Mouse (Mus musculus) right cerebral cortex, postnatal 36 days (tissue): Measurements from ENCODE around the gene Smarca4.

Source experiments
- DNase-seq, 2 experiments: peaks; one replicate each; pipeline ENCODE4 v3.0.0; 2022; ENCODE audit warnings: low spot score in 2 of 2, mixed read lengths in 1 of 2

The Smarca4 gene

DNA sequence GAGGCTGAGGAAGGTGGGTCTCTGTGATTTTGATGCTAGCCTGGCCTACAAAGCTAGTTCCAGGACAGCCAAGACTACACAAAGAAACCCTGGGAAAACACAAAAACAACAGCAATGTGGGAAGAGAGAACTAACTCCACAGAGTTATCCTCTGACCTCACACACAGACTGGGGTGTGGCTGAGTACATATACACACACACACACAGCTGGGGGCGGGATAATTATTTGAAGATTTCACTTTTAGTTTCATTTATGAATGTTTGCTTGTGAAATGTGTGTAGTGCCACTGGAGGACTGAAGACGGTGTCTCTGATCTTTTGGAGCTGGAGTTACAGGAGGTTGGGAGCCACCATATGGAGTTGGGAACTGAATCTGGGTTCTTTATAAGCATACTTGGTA, 14.9 kb upstream of the Smarca4 start:
- DNase-seq: no peak

DNA sequence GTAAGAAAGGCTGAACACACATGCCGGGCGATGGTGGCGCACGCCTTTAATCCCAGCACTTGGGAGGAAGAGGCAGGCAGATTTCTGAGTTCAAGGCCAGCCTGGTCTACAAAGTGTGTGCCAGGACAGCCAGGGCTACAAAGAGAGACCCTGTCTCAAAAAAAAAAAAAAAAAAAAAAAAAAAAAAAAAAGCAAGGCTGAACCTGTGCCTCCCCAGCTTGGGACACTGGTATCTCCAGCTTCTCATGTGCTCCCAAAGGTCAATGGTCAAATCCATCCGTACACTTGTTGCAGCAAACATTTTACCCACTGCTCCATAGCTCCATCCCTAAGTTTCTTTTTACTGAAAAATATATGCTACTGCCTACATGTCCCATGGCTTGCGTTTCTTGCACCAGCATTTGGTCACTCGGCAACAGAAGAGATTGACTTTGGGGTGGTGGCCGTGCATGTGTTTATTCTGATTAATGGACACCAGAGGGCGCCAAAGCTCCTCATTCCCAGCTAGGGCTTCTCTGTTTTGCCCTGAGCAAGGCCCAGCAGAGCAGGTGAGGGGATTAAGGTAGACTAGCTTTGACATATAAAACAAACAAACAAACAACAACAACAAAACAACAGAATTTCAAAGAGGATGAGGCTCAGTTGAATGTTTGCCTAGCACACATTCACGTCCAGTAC, 14.1 kb upstream of the Smarca4 start:
- DNase-seq: no peak

DNA sequence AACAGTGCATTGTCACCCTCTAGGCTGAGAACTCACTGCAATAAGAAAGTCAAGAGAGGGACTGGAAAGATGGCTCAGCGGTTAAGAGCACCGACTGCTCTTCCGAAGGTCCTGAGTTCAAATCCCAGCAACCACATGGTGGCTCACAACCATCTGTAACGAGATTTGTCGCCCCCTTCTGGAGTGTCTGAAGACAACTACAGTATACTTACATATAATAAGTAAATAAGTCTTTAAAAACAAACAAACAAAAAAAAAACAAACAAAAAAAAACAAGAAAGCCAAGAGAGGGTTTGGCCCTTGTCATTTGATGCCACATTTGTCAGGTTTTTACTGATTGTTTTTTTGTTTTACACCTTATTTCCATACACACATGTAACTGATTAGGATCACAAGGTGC, 11.8 kb upstream of the Smarca4 start:
- no peak for DNase-seq

DNA sequence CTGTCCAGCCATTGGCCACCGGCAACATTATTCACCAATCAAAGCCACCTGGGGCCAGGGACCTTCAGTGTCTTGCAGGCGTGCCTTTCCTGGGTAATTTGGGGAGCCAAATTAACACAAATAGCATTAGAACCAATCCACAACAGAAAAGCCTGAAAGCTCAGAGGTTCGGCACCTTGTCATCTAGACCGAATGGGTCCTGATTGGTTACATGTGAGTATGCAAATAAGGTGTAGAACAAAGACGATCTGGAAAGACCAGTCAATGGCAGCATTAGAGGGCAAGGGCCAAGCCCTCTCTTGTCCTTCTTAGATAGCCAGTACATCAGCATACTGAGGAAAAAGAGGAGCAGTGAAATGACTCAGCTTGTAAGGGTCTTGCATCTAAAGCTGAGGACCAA, 10.1 kb upstream of the Smarca4 start:
- no peak for DNase-seq

DNA sequence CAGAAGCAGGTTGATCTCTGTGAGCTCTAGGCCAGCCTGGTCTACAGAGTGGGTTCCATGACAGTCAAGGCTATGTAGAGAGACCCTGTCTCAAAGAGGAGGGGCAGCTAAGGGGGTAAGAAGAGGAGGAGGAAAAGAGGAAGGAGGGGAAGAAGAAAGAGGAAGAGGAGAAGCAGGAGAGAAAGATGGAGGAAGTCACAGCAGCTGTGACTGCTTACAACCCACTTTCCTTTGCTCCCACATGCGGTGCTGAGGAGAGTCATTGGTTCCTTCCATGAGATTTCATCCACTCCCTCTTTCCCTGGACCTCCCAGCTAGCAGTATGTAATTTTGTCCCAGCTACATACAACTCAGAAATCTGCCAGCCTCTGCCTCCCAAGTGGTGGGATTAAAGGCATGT, 9.3 kb upstream of the Smarca4 start:
- no peak for DNase-seq

DNA sequence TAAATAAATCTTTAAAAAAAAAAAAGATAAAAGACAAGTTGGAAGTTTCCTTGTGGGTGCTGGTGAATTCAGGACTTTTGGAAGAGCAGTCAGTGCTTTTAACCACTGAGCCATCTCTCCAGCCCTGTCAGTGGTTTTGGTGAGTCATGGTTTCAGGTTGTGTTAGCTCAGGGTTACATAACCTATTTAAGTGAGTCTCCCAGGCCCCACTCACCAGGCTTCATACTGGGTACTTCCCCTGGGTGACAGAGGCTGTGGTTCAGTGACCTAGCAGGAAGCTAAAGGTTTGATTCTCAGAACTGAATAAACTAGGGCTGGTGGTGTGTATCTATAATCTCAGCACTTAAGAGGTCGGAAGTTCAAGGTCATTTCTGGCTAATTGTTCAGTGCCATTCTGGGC, 6.1 kb upstream of the Smarca4 start:
- no peak for DNase-seq

DNA sequence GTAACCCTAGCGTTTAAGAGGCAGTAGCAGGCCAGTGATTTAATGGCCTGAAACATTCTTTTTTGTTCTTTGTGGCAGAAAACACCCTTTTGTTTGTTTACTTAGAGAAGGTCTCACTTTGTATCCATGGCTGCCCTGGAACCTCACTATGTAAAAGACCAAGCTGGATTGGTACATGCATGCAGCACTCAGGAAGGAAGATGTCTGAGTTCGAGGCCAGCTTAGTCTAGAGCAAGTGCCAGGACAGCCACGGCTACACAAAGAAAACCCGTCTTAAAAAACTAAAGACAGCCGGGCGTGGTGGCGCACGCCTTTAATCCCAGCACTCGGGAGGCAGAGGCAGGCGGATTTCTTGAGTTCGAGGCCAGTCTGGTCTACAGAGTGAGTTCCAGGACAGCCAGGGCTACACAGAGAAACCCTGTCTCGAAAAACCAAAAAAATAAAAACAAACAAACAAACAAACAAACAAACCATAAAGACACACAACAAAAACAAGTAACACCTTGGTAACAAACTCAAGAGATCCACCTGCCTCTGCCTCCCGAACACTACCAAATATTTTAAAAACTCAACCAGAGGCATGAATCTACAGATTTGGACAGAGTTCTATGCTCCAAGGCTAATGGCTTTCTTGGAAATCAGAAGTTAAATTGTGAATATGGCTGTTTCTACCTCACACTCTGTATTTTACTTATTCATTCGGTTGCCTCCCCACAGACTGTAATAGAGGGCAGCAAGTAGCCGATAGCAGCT, 929 bp upstream of the Smarca4 start:
- no peak for DNase-seq

DNA sequence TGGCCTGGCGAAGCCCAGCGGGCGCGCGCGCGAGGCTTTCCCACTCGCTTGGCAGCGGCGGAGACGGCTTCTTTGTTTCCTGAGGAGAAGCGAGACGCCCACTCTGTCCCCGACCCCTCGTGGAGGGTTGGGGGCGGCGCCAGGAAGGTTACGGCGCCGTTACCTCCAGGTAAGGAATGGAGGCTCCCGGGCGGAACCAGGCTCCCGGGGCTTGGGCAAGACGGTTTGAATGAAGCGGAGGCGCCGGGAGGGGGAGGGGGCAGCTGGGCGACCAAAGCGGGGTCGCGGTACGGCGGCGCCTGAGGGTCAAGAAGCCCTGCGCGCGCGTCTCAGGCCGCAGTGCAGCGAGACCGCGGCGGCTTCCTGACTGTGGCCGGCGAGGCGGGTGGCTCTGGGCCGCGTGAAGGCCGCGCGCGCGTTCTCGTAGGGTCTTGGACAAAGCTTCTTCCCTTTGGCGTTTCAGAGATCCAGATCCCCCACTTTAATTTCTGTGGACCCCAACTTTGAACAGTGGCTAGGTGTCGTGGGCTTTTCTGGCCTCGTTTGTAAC, 338 bp downstream of the Smarca4 start:
- peak; percentile 78 to 85 for DNase-seq

DNA sequence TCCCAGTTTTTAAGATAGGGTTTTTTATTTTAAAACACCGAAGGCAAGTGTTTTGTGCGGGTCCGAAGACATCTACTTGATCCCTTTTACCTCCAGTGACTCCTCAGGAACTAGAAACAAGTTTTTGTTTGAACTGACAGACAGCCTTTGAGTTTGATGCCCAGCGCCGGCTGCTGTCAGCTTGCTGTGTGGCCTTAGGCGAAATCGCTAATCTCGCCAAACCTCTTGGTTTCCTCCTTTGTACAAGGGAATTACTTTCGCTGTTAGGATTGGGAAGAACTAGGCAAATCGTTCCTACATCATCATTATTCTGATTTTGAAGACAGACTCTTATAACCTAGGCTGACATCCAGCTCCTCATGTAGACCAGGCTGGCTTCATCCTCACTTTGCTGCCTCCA, 1.1 kb downstream of the Smarca4 start:
- no peak for DNase-seq

DNA sequence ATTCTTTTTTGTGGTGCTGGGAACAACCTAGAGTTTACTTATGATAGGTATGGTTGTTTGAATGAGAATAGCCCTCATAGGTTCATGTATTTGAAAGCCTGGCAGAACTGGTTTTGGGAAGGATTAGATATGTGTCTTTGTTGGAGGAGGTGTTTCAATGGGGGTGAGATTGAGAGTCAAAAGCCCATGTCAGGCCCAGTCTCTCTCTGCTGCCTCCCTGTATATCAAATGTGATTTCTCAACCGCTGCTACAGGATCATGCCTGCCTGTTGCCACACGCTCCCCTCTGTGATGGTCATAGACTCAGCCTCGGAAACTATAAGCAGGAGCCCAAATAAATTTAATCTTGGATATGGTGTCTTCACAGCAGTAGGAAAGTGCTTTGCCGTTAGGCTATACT, 4.3 kb downstream of the Smarca4 start:
- DNase-seq: no peak

DNA sequence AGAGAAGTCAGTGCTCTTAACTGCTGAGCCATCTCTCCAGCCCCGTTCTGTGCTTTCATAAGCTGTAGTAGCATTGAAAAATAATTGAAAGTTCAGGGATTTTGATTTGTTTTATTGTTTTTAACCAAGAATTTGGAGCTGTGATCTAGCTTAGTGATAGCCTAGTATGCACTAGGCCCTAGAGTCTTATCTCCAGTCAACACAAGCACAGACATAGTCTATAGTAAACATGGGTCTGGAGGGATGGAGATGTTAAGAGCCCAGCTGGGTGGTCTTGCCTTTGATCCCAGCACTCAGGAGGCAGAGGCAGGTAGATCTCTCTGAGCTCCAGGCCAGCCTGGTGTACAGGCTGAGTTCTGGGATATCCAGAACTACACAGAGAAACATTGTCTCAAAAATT, 6.7 kb downstream of the Smarca4 start:
- DNase-seq: no peak

DNA sequence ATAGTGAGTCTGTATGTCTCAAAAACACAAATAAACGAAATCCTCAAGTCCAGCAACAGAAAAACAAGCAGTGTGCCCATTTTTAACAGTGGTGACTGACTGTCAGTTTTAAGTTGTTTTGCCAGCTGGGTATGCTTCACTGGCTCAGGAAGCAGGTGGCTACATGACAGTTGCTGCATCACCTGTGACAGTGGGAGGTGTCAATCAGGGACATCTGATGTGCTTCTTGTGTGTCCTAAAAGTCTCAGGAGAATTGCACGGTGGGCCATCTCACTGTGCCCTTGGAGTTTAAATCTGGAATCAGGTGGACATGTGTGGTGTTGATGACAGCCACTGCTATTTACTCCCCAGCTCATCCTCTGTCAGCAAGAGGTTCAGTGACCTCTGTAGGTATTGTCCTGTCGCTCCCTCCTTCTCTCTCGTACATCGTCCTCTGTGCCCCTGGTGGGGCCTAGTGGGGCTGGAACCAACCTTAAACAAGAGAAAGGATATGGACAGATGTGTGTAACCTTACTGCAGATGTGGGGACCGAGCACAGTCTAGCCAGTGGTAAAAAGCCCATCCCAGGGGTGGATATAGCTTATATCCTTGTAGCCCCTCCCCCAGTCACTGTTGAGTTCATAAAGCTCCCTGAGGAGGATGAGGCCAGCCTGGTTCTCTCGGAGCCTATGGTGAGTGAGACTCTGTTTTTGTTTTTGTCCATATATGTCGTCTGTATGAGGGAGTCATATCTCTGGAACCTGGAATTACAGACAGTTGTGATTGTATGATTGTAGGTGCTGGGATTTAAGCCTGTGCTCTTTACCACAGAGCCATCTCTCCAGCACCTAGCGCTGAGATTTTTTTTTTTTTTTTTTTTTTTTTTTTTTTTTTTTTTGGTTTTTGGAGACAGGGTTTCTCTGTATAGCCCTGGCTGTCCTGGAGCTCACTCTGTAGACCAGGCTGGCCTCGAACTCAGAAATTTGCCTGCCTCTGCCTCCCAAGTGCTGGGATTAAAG, 9.7 kb downstream of the Smarca4 start:
- DNase-seq: no peak

DNA sequence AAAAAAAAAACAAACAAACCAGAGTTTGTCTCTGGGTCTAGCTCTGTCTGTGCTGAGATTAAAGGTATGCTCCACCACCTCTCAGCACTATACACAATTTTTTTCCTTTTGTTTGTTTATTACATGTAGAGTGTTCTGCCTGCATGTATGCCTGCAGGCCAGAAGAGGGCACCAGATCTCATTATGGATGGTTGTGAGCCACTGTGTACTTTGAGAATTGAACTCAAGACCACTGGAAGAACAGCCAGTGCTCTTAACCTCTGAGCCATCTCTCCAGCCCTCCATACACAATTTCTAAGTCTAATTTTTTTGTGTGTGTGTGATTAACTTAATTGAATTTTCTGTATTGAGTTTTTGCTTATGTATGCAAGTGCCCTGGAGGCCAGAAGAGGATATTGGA, 10.6 kb downstream of the Smarca4 start:
- DNase-seq: no peak

DNA sequence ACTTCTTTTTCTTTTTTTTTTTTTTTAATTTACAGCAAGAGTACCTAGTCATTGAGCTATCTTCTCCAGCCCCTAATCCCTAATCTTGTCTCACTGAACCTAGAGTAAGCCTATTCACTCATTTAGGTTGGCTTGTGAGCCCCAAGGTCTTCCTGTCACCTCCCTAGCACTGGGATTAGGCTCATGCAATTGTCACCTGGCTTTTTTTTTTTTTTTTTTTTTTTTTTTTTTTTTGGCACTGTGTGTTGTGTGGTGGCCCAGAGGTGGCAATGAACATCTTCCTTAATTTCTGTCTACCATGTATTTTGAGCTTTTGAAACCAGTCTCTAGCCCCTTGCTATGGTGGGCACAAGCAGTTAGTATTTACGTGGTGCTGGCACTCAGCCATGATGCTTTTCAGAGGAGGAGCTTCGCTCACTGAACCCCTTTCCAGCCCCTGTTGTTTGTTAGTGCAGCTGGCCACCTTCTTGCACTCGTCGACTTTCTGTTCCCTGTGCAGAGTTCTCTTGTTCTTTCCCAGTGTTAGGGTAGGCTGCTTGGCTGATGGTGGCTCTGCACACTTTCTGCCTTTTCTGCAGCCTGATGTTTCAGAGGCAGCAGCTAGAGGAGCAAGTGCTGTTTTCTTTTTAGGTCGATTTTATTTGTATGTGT, 11.3 kb downstream of the Smarca4 start:
- DNase-seq: no peak

DNA sequence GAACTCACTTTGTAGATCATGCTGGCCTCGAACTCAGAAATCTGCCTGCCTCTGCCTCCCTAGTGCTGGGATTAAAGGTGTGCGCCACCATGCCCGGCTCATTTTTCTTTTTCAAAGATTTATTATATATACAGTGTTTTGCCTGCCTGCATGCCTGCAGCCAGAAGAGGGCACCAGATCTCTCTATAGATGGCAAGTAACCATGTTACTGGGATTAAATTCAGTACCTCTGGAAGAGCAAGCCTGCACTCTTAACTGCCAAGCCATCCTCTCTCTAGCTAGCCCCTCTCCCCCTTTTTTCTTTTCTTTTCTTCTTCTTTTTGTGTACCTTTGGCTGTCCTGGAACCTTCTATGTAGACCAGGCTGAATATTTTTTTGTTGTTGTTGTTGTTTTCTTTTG, 14.7 kb downstream of the Smarca4 start:
- DNase-seq: peak; percentile 42 to 43

DNA sequence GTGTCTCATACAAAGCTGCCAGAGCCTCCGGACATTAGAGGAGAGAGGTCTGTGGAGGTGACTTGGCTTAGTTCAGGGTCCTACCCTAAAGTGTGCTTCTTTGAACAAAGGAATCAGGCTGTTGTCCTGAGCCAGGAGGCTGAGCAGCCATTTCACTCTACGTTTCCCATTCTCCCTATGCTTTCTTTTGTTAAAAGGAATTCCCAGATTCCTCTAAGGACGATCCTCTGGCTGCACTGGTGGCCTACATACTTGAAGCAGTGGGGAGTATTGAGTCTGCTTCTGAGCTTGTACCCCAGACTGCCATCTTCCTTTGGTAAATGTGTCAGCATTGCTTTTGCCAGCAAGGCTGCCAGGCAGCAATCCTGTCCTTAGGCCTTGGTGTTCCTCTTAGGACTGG, 17.1 kb downstream of the Smarca4 start:
- DNase-seq: no peak

DNA sequence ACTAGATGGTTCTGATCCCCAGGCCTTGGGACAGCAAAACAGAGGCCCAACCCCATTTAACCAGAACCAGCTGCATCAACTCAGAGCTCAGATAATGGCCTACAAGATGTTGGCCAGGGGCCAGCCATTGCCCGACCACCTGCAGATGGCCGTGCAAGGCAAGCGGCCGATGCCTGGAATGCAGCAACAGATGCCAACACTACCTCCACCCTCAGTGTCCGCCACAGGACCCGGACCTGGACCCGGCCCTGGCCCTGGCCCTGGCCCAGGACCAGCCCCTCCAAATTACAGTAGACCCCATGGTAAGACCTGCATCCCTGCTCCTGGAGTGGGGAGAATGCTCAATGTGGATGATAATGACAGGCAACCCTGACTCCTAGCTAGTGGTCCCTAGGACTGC, 19.7 kb downstream of the Smarca4 start:
- no peak for DNase-seq

DNA sequence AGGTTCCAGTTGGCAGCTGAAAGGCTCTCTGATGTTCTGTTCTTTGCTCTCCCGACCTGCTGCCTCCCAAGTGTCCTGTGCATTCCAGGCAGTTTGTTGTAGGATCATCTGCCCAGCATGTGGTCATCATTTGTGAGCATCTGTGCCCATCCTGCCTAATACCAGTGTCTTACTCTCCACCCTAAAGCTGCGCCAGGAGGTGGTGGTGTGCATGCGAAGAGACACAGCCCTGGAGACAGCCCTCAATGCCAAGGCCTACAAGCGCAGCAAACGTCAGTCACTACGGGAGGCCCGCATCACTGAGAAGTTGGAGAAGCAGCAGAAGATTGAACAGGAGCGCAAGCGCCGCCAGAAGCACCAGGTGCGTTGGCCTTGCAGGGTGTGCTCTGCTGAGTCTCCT, 23.1 kb downstream of the Smarca4 start:
- no peak for DNase-seq

DNA sequence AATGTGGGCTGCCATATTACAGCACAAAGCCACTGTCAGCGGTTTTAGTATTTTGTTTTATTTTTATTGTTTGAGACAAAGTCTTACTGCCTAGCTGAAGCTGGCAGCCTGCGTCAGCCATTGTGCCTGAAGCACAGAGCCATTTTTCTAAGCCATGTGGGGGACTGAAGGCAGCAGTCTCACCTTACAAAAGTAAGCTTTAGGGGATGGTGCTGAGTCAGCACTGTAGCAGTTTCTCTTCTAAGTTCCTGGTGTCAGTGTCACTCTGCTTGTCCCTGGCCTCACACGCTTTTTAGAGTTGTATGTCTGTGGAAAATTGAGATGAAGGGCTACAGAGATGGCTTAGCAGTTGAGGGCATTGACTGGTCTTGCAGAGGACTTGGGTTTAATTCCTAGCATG, 30.4 kb downstream of the Smarca4 start:
- no peak for DNase-seq

DNA sequence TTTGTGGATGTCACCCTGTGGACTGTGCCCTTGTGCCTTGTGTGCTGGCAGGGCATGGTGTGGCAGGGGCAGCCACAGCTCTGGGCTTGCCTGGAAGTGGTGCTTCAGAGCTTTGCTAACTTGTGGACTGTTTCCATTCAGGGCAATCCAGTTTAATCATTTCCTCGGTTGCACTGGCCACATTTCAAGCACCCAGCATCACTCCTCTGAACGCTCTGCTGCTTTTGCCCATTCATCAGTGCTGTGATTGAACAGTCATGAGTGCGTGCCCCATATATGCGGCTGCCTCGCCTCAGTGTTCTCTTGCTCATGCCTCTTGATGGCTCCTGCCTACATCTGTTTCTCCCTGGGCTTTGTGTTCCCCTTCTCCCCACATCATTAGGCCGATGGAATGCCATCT, 31.8 kb downstream of the Smarca4 start:
- no peak for DNase-seq

DNA sequence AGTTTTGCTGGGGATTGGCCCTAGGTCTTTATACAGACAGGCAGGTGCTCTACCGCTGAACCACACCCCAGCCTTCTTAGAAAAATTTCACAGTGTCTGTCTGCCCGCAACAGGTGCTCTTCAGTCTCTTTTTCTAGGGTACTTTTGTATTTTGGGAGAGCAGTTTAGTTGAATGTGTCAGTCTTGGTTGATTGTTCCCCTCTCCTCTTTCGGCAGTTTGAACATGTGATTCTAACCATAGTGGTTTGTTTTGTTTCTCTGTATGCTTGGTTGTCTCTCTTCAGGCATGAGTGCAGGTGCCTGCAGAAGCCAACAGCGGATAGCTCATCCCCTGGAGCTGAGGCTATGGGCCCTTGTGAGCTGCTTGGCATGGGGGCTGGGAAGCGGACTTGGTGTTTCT, 36.3 kb downstream of the Smarca4 start:
- DNase-seq: no peak

DNA sequence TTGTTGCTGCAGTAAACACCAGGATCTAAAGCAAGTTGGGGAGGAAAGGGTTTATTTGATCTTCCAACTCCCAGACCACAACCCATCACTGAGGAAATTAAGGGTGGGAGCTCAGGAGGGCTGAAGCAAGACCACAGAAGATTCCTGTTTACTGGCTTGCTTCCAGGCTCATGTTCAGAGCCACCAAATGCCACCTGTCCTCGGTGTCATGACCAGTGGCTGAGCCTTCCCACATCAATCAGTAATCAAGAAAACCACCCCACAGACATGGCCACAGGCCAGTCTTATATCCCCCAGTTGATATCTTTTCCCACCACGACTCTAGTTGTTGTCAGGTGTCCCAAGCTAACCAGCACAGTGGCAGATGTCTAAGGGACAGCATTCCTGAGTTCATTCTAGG, 37.3 kb downstream of the Smarca4 start:
- DNase-seq: no peak
